In the genomic region with DNA sequence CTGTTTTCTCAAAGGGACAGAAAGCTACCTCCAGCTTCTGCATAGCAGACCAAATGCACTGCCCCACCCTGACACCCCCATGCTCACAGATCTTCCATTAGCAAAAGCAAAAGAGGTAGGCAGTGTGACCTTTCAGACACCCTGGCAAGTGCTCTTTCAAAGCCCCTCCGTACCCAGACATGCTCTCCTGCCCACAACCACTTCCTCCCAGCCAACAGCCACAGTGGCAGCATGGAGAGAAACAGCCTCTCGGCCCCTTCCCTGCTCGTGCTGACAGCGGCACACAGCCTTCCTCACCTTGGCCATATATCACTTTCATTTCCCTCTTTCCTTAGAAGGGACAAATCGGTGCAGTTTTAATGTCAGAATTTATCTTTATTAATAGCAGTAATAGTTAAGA, we compare ENCODE assay signal across 18 mouse cellular contexts.
DNase-seq lines count a peak whose midpoint lies in the region; ATAC-seq and TF ChIP-seq lines count a peak whose summit lies in the region.
"Had no signal": no experiment of that assay in that cellular context is flagged by ENCODE, and none has a peak within 500 bp of the region (broad histone marks: within the 10 kb centered on the region; RNA-seq: fewer than 3 reads in every experiment).

No protein-coding gene starts in this region.

- no peak for TF ChIP-seq POLR2A in kidney, adult 2 months (IDR thresholded peaks at IDR 0.05; ENCODE audit: low read depth, low read length)

- no peak for TF ChIP-seq CTCF in kidney, adult 2 months (conservative IDR thresholded peaks at IDR 0.05; ENCODE audit: insufficient read depth, insufficient read length, low read depth, low read length)

- no peak for ATAC-seq in neural tube, embryonic 13.5 days (ENCODE audit: low read depth)
- ATAC-seq in neural tube, embryonic 15.5 days (ENCODE audit: low FRiP score) = no peak
- peak; percentile 85 for ATAC-seq in granulocyte monocyte progenitor cell, adult 5-6 weeks (replicated peaks; ENCODE audit: poor library complexity, severe bottlenecking)
- ATAC-seq: forebrain, embryonic 13.5 days had no signal

- H3K9ac ChIP-seq in neural tube, embryonic 13.5 days = 0 out of 2 replicates have a peak overlapping the region, but pooled peaks have one; percentile 3
- H3K9ac ChIP-seq in neural tube, embryonic 15.5 days (replicated peaks) = no peak overlapping the region
- H3K9ac ChIP-seq: embryonic facial prominence, embryonic 15.5 days; forebrain, embryonic 13.5 days; hindbrain, embryonic 13.5 days; liver, embryonic 15.5 days; stomach, embryonic 15.5 days had no signal

- WGBS in neural tube, embryonic 13.5 days = 66% methylated on average over 5 of the region's 5 CpGs
- WGBS in neural tube, embryonic 15.5 days = 68% methylated on average over 5 of the region's 5 CpGs
- WGBS in kidney, adult 2 months = 39% methylated on average over 5 of the region's 5 CpGs

- H3K4me3 ChIP-seq in neural tube, embryonic 13.5 days = no peak overlapping the region
- H3K4me3 ChIP-seq in neural tube, embryonic 15.5 days (replicated peaks) = no peak overlapping the region
- no peak overlapping the region for H3K4me3 ChIP-seq in kidney, adult 2 months (ENCODE audit: insufficient read depth, low read depth, low read length)
- H3K4me3 ChIP-seq: embryonic facial prominence, embryonic 15.5 days; forebrain, embryonic 13.5 days; hindbrain, embryonic 13.5 days; liver, embryonic 15.5 days; stomach, embryonic 15.5 days had no signal

- peak; percentile 20 to 49 for DNase-seq in natural killer cell, adult 2 months (ENCODE audit: low spot score in 2 of 2)
- peak; percentile 54 to 68 for DNase-seq in thymus, postnatal 36 days
- DNase-seq in yolk sac, embryonic 10.5 days (ENCODE audit: low spot score) = no peak
- DNase-seq in adrenal gland, adult 18-20 months (ENCODE audit: low spot score in 2 of 2) = no peak
- no peak for DNase-seq in kidney, adult 2 months
- DNase-seq: adrenal gland, postnatal 36 days; gastrocnemius, postnatal 25 days; kidney, adult 11 months; kidney, postnatal 36 days; right cerebral cortex, postnatal 14 days had no signal

- no peak overlapping the region for H3K4me2 ChIP-seq in neural tube, embryonic 13.5 days
- H3K4me2 ChIP-seq in neural tube, embryonic 15.5 days = no peak overlapping the region
- H3K4me2 ChIP-seq: embryonic facial prominence, embryonic 15.5 days; forebrain, embryonic 13.5 days; hindbrain, embryonic 13.5 days; liver, embryonic 15.5 days; stomach, embryonic 15.5 days had no signal

- H3K9me3 ChIP-seq in neural tube, embryonic 13.5 days = no peaks in the 10 kb centered on the region
- no peaks in the 10 kb centered on the region for H3K9me3 ChIP-seq in neural tube, embryonic 15.5 days (replicated peaks)
- H3K9me3 ChIP-seq: embryonic facial prominence, embryonic 15.5 days; forebrain, embryonic 13.5 days; hindbrain, embryonic 13.5 days; liver, embryonic 15.5 days; stomach, embryonic 15.5 days had no signal

- no peaks in the 10 kb centered on the region for H3K36me3 ChIP-seq in neural tube, embryonic 13.5 days
- no peaks in the 10 kb centered on the region for H3K36me3 ChIP-seq in neural tube, embryonic 15.5 days
- no peaks in the 10 kb centered on the region for H3K36me3 ChIP-seq in kidney, adult 2 months (ENCODE audit: control insufficient read depth, insufficient read depth, low read length)
- H3K36me3 ChIP-seq: embryonic facial prominence, embryonic 15.5 days; hindbrain, embryonic 13.5 days; liver, embryonic 15.5 days; stomach, embryonic 15.5 days had no signal

- H3K27ac ChIP-seq in neural tube, embryonic 13.5 days (replicated peaks) = no peak overlapping the region
- H3K27ac ChIP-seq in neural tube, embryonic 15.5 days (replicated peaks) = no peak overlapping the region
- H3K27ac ChIP-seq in kidney, adult 2 months (ENCODE audit: insufficient read depth, low read depth, low read length) = no peak overlapping the region
- H3K27ac ChIP-seq: embryonic facial prominence, embryonic 15.5 days; forebrain, embryonic 13.5 days; hindbrain, embryonic 13.5 days; liver, embryonic 15.5 days; stomach, embryonic 15.5 days had no signal

- H3K4me1 ChIP-seq in neural tube, embryonic 13.5 days (replicated peaks) = peaks cover 12% of the 10 kb centered on the region; the same call in 1 of the 2 replicates
- peaks cover 9% of the 10 kb centered on the region for H3K4me1 ChIP-seq in neural tube, embryonic 15.5 days
- no peaks in the 10 kb centered on the region for H3K4me1 ChIP-seq in kidney, adult 2 months (ENCODE audit: control insufficient read depth, insufficient read depth, low read length)
- H3K4me1 ChIP-seq: embryonic facial prominence, embryonic 15.5 days; stomach, embryonic 15.5 days had no signal

- no peaks in the 10 kb centered on the region for H3K27me3 ChIP-seq in neural tube, embryonic 13.5 days
- no peaks in the 10 kb centered on the region for H3K27me3 ChIP-seq in neural tube, embryonic 15.5 days (replicated peaks)
- H3K27me3 ChIP-seq in kidney, adult 2 months (replicated peaks; ENCODE audit: control insufficient read depth, insufficient read depth, low read length) = no peaks in the 10 kb centered on the region
- H3K27me3 ChIP-seq: embryonic facial prominence, embryonic 15.5 days; forebrain, embryonic 13.5 days; liver, embryonic 15.5 days; stomach, embryonic 15.5 days had no signal

Comparison
In these comparisons a context has a peak if more than half of its experiments do, and no peak if none do; other contexts are left out.
1. DNase-seq: peak in natural killer cell, adult 2 months (2 of 2) and thymus, postnatal 36 days (2 of 2); none in yolk sac, embryonic 10.5 days (single experiment), adrenal gland, adult 18-20 months (0 of 2) and kidney, adult 2 months (single experiment).